In the genomic region with DNA sequence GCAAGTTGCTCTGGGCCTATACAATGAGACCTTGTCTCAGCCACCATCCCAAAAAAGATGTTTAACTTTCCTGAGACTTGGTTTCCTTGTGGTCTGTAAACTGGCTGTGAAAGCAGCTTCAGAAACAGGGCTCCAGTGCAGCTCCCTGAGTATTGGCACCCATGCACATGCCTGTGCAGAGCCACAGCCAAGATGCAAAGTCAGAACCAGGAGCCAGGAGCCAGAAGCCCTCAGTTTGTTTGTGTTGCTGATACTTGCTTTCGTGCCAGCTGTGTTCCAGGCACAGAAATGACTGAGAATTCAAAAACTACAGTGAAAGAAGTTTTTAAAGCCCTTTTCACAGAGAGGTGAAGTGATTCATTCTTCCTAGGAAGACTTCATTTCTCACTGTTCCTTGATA, we compare ENCODE assay signal across 18 mouse cellular contexts. TPM values are rescaled to one million over a fixed set of nuclear protein-coding genes. Genes with fewer than 3 reads are reported as not detected.
A peak's percentile ranks its signal among the peaks of the same experiment; 100 is the strongest.
DNase-seq lines count a peak whose midpoint lies in the region; TF ChIP-seq lines count a peak whose summit lies in the region.
"Had no signal": no experiment of that assay in that cellular context is flagged by ENCODE, and none has a peak within 500 bp of the region (broad histone marks: within the 10 kb centered on the region; RNA-seq: fewer than 3 reads in every experiment).

No protein-coding gene starts in this region.

- TF ChIP-seq POLR2A in kidney, adult 2 months (IDR thresholded peaks at IDR 0.05; ENCODE audit: low read depth, low read length) = no peak

- H3K36me3 ChIP-seq in kidney, adult 2 months (ENCODE audit: control insufficient read depth, insufficient read depth, low read length) = no peaks in the 10 kb centered on the region
- H3K36me3 ChIP-seq: heart, embryonic 13.5 days; hindbrain, embryonic 13.5 days; limb, embryonic 13.5 days had no signal

- H3K27me3 ChIP-seq in kidney, adult 2 months (replicated peaks; ENCODE audit: control insufficient read depth, insufficient read depth, low read length) = no peaks in the 10 kb centered on the region
- H3K27me3 ChIP-seq: heart, embryonic 13.5 days; hindbrain, embryonic 13.5 days; limb, embryonic 13.5 days had no signal

- WGBS in kidney, adult 2 months = 27% methylated on average over 1 of the region's 1 CpGs

- no peak overlapping the region for H3K27ac ChIP-seq in kidney, adult 2 months (ENCODE audit: insufficient read depth, low read depth, low read length)
- H3K27ac ChIP-seq: heart, embryonic 13.5 days; hindbrain, embryonic 13.5 days; limb, embryonic 13.5 days had no signal

- H3K4me3 ChIP-seq in kidney, adult 2 months (ENCODE audit: insufficient read depth, low read depth, low read length) = no peak overlapping the region
- H3K4me3 ChIP-seq: heart, embryonic 13.5 days; hindbrain, embryonic 13.5 days; limb, embryonic 13.5 days had no signal

- H3K4me1 ChIP-seq in kidney, adult 2 months (ENCODE audit: control insufficient read depth, insufficient read depth, low read length) = peaks cover 11% of the 10 kb centered on the region; the same call in 1 of the 2 replicates

- DNase-seq in gastrocnemius, adult 18-20 months (ENCODE audit: low spot score) = peak; percentile 46
- no peak for DNase-seq in gastrocnemius, postnatal 25 days
- peak; percentile 28 for DNase-seq in kidney, adult 2 months
- DNase-seq in kidney, adult 9 months = no peak
- DNase-seq in 3T3-L1 (ENCODE audit: low read depth, low spot score) = peak; percentile 34
- peak; percentile 55 for DNase-seq in brain, adult 2 months (ENCODE audit: low read depth, low spot score)
- no peak for DNase-seq in right cerebral cortex, adult 18-20 months
- DNase-seq in retina, embryonic 14.5 days (ENCODE audit: low spot score) = no peak
- DNase-seq: cerebellum, adult 8-10 months; kidney, adult 18-20 months; liver, postnatal 0 days; spleen, adult 18-20 months; thymus, postnatal 36 days had no signal

- TF ChIP-seq CTCF in kidney, adult 2 months (conservative IDR thresholded peaks at IDR 0.05; ENCODE audit: insufficient read depth, insufficient read length, low read depth, low read length) = no peak

RNA-seq across cellular contexts. Expression of gene Tnrc6b, which starts 6.3 kb away (rescaled TPM):
- total RNA-seq in gastrocnemius, adult 18-20 months (2021) = 10 to 100 TPM; 43.7 to 48.2 TPM
- 10 to 100 TPM; 43.2 to 43.7 TPM for total RNA-seq in gastrocnemius, postnatal 25 days (2021)
- 12.1 and 14.2 TPM in 2 replicates for polyA plus RNA-seq in kidney, adult 2 months (2012; rRNA removed)

RNA-seq across cellular contexts. Expression of gene Fam83f, which starts 45.8 kb away (rescaled TPM):
- total RNA-seq in gastrocnemius, adult 18-20 months (2021) = under 1 TPM; 0.09 to 0.17 TPM
- total RNA-seq in gastrocnemius, postnatal 25 days (2021) = under 1 TPM; 0.11 to 0.13 TPM
- 2.8 and 3.1 TPM in 2 replicates for polyA plus RNA-seq in kidney, adult 2 months (2012; rRNA removed)
- total RNA-seq: MEL had no signal
- polyA plus RNA-seq: forebrain, embryonic 14.5 days had no signal

Comparison
In these comparisons a context has a peak if more than half of its experiments do, and no peak if none do; other contexts are left out.
1. DNase-seq: peak in gastrocnemius, adult 18-20 months (single experiment), kidney, adult 2 months (single experiment), 3T3-L1 (single experiment) and brain, adult 2 months (single experiment); none in gastrocnemius, postnatal 25 days (single experiment), kidney, adult 9 months (single experiment), right cerebral cortex, adult 18-20 months (single experiment) and retina, embryonic 14.5 days (single experiment).